Mouse (Mus musculus): ENCODE results near the gene Gm20388.

DNA sequence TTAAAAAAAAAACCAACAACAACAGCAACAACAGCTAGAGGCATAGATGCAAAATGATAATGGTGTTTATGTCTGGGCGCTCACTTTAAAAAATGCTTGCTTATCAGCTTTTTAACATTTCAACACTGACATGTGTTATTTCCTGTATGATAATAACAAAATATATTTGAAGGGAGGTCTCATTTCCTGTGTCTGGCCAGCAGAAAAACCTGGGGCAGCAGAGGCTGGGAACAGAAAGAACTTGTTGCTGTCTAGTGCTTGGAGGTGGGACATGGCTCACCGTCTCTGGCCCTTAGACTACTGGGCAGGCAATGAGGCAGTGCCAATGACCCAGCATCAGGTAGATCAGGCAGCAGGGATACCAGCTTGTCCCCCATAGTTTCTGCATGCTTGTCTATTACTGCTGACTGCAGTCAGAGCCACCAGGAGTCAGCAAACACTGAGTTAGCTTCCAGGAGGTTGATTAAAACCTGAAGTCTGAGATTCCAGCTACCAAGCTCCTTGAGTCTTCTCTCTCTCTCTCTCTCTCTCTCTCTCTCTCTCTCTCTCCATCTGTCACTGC is 3203.3 kb downstream of the Gm20388 start:
- TF ChIP-seq CTCF (IDR thresholded peaks at IDR 0.05; ENCODE audit: low read depth) (no peak), EP300 (IDR thresholded peaks at IDR 0.05; ENCODE audit: low read depth) (no peak)

Data from liver, embryonic 14.5 days (tissue).